Mouse (Mus musculus) thymus, adult 2 months (tissue): ENCODE measurements around the gene Trim9.

Source experiments
- CTCF ChIP-seq: fragments of 200-500 bp; IDR thresholded peaks from 2 replicates; pipeline ENCODE4 v1.5.1; 2012; ENCODE audit warnings: mild to moderate bottlenecking, control low read depth, low read length, moderate library complexity, borderline replicate concordance; ENCODE audit not compliant: control insufficient read depth, poor library complexity, insufficient read depth; ENCODE audit errors: extremely low read depth
- POLR2A ChIP-seq: fragments of 200-500 bp; IDR thresholded peaks from 2 replicates; pipeline ENCODE4 v1.6.1; 2012; ENCODE audit warnings: mild to moderate bottlenecking, low read length, control low read depth, moderate library complexity; ENCODE audit not compliant: control insufficient read depth, poor library complexity, insufficient read depth; ENCODE audit errors: extremely low read depth

DNA sequence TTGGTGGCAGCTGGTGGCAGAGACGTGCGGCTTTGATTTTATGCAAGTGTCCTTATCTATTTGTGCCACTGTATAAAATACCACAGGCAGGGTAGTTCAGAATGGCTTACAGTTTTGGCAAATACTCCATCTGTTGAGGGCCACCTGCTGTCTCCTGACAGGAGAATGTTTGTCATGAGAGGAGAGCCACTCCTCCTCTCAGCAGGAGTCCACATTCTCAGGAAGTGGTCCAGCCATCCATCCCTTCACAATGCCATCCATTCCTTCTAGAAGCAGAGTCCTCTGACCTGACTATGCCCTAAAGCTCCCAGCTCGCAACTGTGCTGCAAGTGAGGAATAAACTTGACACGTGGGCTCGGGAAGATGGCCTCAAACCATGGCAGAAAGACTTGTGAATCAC is 12.2 kb downstream of the Trim9 start:
- TF ChIP-seq POLR2A (no peak), CTCF (no peak)
